Mouse (Mus musculus) lung, postnatal 4 days (tissue): ENCODE measurements at regions not wholly inside any gene's neighbourhood (a gene's known extent, or its start where the extent isn't known, plus 50 kb on each side); places are given as distances from the start of the nearest gene placed in this dataset.
A peak's percentile ranks its signal among the peaks of the same experiment; 100 is the strongest.

ENCODE experiments used
- DNase-seq, 2 experiments: peaks; one replicate each; pipeline ENCODE4 v3.0.0; 2021

DNA sequence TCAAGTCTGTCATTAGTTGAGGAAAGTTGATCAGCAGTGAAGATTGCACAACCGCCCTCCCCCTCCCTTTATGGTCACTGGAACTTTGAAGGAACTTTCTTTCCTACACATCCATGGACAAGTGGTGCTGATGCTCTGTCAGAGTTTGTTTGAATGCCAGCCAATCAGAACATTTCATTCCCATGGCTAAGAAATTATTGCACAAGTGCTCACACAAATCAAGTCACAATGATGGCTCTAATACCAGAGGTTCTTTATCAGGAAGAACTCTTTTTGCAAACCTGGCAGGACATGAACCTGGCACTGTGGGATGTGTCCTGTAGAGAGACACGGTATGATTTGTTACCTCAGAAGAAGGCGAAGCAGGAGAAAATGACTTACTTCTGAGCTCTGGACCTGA, 54.3 kb upstream of the Spry2 start:
- DNase-seq, result no peak

DNA sequence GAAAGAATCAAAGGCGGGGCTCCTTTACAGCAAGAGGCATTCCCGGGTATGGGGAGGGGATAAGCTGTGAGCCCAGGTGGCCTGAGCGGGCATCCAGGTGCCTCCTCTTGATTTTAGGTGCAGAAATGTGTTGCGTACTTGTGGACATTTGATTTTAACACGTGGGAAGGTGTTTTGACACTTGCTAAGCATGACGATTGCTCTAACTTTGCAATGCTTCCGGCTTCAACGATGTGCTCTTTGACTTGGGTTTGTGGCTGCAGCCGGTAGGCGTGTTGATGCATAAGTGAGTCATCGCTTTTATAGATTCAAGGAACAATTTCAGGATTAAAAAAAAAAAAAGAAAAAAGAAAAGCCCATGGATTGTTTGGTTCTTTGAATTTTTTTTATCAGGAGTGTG, 58.5 kb upstream of the Spry2 start:
- DNase-seq, result no peak

DNA sequence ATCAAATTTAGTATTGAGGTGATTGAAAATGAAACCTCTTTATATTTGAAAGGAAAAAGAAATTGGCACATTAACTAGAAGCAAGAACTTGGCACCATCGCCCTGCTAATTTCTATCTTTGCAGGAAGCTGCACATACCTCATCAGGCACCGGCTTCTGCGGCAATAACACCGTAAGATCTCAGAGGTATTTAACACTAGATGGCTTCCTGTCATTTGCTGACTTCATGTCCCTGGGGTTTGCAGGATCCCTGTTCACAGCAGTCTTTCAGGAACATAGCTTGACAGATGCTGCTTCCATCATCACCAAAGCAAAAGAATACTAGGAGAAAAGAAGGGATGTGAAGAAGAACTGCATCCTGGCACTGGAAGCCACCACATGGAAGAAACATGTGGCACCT, 60.2 kb upstream of the Spry2 start:
- no peak for DNase-seq

DNA sequence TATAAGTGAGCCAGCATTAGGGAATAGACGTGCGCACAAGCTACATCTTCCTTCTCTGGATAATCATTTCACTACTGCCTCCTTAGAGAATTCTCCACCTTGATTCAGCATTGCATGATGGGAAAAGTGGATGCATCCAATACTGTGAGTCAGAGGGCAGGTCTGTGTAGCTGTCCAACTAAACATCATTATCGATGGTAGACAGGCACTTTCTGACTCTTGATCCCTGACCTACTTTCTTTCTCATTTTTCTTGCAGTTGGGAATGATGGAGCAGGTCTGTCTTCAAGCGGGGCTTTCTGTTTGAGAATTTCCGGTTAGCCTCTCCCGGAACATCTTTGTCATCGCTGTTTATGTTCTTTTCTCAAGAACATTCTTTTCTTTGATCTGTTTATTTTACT, 61.4 kb upstream of the Spry2 start:
- no peak for DNase-seq

DNA sequence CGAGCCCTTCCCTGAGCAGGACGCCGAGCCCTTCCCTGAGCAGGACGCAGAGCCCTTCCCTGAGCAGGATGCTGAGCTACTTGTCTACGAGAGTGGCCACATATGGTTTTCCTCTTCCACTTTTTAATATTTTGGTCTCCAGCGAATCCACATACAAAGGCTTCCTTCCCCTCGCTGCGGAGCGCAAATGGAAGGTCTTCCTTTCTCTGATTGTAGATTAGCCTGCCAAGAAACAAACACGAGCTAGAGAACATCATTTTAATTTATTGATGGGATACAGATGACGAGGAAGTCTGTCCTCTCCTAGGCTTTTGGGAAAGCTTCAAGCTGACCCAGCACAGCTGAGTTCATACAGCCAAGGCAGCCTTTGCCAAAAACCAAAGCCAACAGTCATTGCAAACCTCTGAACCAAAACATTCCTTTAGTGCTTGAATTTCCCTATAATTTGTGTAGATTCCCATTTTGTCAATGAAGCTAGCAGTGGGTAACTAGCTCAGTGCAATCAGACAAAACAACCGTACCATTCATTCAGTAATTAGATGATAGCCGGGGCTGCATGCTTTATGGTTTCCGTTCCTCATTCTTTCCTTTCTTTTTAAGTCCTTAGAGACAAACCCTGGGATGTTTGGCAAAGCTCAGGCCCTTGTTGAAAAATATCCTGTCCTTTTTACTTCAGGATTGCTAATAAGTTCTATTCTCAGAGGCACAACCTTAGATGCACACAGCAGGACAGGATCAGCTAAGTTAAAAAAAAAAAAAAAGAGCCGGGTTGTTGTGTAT, 83.1 kb upstream of the Spry2 start:
- peak; percentile 15 to 30 for DNase-seq

GRCm38 (mm10) chr14:105980324-105980680, 83.7 kb upstream of the Spry2 start:
- DNase-seq, result no peak

- no peak for DNase-seq
Observed at GRCm38 (mm10) chr14:105987341-105987882, 90.8 kb upstream of the Spry2 start.

DNA sequence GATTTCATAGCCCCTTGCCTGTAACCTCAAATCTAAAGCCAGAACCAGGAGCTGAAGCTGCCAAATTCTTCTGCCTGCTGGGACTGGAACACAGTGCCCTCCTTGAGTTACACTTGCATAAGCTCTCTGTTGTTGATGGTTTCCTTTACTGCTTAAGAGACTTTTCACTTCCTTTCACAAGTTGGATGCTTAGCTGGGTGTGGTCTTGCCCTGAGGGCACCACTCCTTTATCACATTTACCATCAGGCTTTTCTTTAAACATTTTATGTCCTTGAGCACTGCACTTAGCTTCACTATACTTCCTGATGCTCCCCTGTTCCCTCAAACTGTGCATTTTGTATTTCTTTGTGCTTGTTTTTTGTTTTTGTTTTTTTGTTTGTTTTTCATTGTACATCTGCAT, 92.1 kb upstream of the Spry2 start:
- DNase-seq, result no peak

GRCm38 (mm10) chr14:105993124-105993523, 96.5 kb upstream of the Spry2 start:
- no peak for DNase-seq

DNA sequence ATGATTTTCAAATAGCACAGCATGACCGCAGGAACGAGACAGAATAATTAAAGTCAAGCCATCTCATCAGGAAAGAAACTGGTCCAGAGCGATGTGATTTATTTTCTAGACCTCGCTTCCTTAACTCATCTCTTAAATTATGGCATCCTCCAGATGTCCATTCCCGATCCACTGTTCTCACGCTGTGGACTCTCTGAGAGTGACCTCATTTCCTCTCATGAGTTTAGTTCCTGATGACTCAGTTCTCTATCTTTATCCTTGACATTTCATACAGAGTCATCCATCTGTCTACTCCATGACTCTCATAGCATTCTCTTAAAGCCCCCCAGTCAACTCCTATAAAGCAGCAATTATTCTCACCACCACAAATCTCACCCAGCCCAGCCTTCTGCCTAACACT, 103.2 kb upstream of the Spry2 start:
- no peak for DNase-seq

DNA sequence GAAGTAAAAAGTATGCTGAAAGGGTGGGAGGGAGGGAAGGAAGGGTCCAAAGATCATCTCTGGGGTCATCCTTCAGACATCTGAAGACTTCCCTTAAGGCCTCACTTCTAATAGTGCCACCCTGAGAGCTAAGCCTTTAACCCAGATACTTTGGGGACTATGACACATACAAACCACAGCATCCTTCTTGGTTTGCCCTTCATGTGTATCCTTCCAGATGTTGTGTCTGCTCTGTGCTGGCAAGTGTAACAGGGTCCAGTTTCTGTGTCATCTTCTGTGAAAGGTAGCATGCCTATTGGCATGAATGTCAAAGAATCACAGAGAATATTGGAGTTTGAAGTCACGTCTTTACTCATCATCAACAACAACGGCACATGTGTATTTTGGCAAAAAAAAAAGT, 98.2 kb upstream of the Trim52 start:
- DNase-seq, result no peak

DNA sequence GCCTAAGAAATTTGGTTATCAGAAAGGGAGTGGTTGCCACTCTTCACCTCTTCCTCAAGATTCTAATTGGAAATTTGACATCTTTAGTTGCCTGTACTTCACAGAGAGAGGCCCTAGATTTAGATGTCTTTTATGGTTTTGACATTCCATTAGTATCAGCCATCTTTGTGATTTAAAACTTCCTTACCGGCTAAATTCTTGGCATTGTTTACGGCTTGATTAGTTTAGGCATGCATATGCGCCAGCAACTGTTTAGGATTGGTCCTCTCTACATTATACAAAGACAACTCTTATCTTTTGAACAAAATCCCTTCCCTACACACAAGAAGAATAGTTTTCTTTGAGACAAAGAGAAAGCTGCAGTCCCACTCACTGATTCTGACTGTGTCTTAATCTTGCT, 97.0 kb upstream of the Trim52 start:
- no peak for DNase-seq

GRCm38 (mm10) chr14:106010961-106011360, 95.0 kb upstream of the Trim52 start:
- DNase-seq, result peak in 1 of 2 experiments; percentile 9

DNA sequence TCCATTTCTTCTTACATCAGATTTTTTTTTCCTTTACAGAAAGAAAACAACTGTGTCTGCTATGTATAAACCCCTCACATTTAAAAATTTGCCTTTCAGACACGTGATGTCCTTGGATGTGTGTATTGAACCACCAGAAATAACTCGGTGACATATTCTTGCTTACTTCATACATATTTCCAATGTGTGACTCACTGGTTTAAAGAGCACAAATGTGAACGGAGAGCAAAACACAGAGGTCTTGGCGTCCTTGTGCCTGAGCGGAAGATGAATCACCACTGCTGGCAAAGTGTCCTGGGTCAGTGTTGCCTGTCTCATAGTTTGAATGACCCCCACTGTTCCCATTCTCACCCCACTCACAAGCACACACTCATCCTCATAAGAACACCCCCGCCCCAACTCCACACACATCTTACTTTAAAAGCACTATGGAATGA, 94.0 kb upstream of the Trim52 start:
- peak; percentile 19 to 41 for DNase-seq

DNA sequence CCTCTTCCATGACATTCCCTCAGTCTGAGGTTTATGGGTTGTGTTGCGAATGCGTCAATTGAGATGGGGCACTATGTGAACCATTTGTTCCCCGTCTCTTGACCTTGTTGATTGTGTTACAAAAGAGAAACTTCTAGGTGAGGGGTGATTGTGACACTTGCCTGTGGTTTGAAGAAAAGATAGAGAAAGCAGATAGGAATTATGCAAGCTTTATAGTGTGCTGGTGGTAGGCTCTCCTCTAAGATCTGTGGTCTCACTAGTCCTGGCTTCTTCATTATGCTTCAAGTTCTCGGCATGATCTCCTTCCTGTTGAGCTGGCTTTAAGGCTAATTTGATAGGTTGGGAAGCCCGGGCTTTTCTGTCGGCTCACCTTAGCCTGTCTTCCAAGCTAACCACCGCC, 83.2 kb upstream of the Trim52 start:
- no peak for DNase-seq

GRCm38 (mm10) chr14:106026815-106027214, 79.2 kb upstream of the Trim52 start:
- DNase-seq, result no peak

GRCm38 (mm10) chr14:106027686-106028085, 78.3 kb upstream of the Trim52 start:
- DNase-seq, result no peak

- no peak for DNase-seq
Observed at GRCm38 (mm10) chr14:106031094-106031493, 74.9 kb upstream of the Trim52 start.

DNA sequence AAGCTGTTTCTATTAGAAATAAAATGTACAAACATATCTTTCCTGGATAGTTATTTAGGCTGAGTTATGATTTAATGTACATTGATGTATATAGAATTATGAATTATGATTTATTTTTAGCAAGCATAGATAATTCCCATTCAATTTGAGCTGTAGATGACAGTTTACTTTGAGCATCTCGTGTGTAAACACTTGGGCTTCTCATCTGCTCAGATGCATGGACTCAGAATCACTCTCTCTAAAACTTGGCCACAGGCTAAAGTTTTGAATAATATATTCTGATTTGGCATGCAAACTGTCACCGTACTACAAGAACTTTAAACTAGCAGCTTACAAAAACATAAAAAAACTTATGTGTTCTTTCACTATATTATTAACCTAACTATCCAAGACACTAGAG, 72.2 kb upstream of the Trim52 start:
- DNase-seq, result no peak

- no peak for DNase-seq
Observed at GRCm38 (mm10) chr14:106034933-106035665, 70.9 kb upstream of the Trim52 start.

GRCm38 (mm10) chr14:106044274-106044673, 61.7 kb upstream of the Trim52 start:
- DNase-seq, result no peak

GRCm38 (mm10) chr14:106050231-106050630, 55.8 kb upstream of the Trim52 start:
- no peak for DNase-seq

DNA sequence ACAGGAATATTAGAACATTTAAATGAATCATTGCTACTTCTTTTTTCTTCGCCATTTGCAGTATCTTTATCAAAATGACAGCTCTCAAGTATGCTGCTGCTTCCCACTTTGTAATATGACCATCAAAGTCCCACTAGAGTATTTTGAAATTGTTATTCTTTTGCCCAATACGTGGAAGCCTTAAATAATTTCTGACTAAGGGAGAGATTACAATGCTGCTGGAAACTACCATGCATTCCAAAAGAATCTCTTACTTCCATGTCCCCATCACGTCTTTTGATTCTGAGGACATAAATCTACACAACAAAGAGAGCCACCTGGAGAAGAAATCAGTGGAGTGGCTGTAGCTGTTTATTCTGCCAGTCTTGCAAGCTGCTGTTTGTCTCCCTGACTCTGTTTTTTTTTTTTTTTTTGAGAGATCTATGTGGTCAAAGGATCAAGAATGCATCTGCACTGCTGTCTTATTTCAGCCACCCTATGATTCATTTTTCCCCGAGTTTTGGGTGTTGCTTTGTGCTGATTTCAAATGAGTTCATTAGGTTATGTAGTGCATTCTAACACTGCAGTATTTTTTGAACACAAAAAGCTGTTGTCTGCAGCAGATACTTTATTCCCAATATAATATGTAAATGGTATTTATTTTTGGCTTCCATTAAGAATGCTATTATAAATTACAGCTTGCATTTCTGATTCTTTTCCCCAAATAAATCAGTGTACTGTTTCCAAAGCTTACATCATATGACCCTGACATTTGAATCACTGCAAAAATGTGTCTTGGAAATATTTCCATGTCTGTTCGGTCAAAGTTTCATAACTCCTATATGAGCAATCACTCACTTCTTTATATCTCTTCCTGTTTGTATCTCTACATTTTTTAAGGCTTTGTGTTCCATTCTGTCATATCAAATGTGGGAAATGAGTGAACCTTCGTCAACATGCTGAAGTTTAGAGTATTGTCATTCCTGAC, 53.1 kb upstream of the Trim52 start:
- no peak for DNase-seq
